Mouse (Mus musculus) Patski (cell line): ENCODE data around the gene Zscan18. TPM values are rescaled to one million over a fixed set of nuclear protein-coding genes. Genes with fewer than 3 reads are reported as not detected.

Experiments
- ATAC-seq: fragments of 100-300 bp; one replicate; pipeline ENCODE4 v1.8.0; 2021
- CTCF ChIA-PET: fragments of 350-600 bp; sonication (Branson Sonifier 250); formaldehyde crosslinking; loops from one replicate; lab custom pipeline; 2022; ENCODE audit warnings: inconsistent platforms; lab: Charles Lee
- POLR2A ChIA-PET: fragments of 350-600 bp; sonication (Branson Sonifier 250); formaldehyde crosslinking; loops from one replicate; lab custom pipeline; 2022; ENCODE audit warnings: antibody characterized with exemption, inconsistent platforms; lab: Charles Lee
- DNase-seq: peaks from one replicate; pipeline ENCODE4 v3.0.0-alpha.2; 2011; ENCODE audit warnings: low read depth, low spot score
- H3K27me3 ChIP-seq: fragments of 371-371 bp; one replicate; pipeline ENCODE4 v1.5.1; 2021
- CTCF ChIP-seq: fragments of 100-300 bp; IDR thresholded peaks from one replicate; pipeline ENCODE4 v1.5.1; 2021
- in situ Hi-C: fragments of 300-500 bp; cut with MboI; formaldehyde crosslinking; loops from 3 replicates; pipeline ENCODE4 v1.11.1; 2018; ENCODE audit warnings: low pct_unique_long_range_greater_than_20kb, mixed read lengths
- polyA plus RNA-seq: library from polyadenylated mRNA; unstranded; gene quantifications from one replicate; pipeline ENCODE4 v1.2.3, GENCODE M21; 2021

The Zscan18 gene
- polyA plus RNA-seq, 1 experiment from 2014 or later, result 1.0 TPM

GRCm38 (mm10) chr7:12788025-12788424 lies 15.4 kb downstream of the Zscan18 start:
- DNase-seq (no peak), ATAC-seq (no peak)
- H3K27me3 ChIP-seq, result no peaks in the 10 kb centered on the region
- CTCF ChIA-PET, result interaction anchor here (0.9 kb wide), 1 partner anchor 16 kb away, joined by 3 read pairs; no protein-coding TSS in a partner anchor
- TF ChIP-seq CTCF, result no peak
- in situ Hi-C loops, result no loop called here
- POLR2A ChIA-PET, result no interaction called here

DNA sequence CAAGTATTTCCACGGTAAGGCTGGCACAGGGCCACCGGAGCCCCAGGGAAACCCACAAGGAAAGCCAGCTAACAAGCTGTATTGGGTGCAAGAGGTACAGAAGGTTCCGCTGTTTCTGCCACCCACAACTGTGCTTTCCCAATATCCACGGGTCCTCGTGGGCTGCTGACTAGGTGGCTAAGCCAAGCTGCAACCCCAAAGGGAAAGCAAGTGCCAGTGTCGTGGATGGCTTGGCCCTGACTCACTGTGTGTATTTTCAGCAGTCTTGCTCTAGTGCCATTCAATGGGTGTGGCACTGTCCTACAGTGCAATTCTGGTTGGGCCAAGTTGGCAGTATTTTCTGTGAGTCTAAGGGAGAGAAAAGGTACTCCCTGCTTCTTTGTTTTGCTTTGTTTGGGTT lies 16.1 kb downstream of the Zscan18 start:
- ChIA-PET POLR2A (no interaction called here), CTCF (interaction anchor here (0.9 kb wide), 1 partner anchor 15 kb away, joined by 3 read pairs; no protein-coding TSS in a partner anchor)

GRCm38 (mm10) chr7:12780151-12780830 lies 23.1 kb downstream of the Zscan18 start:
- POLR2A ChIA-PET, result no interaction called here
- DNase-seq (no peak), ATAC-seq (peak; percentile 38)
- no peak for TF ChIP-seq CTCF
- CTCF ChIA-PET, result no interaction called here
- no peaks in the 10 kb centered on the region for H3K27me3 ChIP-seq
- in situ Hi-C loops, result no loop called here

More for the DNA sequence above, 16.1 kb downstream of the Zscan18 start:
- TF ChIP-seq CTCF, result no peak
- DNase-seq (peak; percentile 3), ATAC-seq (peak; percentile 81)
- in situ Hi-C loops, result no loop called here
- H3K27me3 ChIP-seq, result no peaks in the 10 kb centered on the region

GRCm38 (mm10) chr7:12779782-12780150 lies 23.7 kb downstream of the Zscan18 start:
- ATAC-seq, result no peak
- POLR2A ChIA-PET, result no interaction called here
- no peak for DNase-seq
- TF ChIP-seq CTCF, result no peak
- CTCF ChIA-PET, result no interaction called here
- in situ Hi-C loops, result no loop called here
- H3K27me3 ChIP-seq, result no peaks in the 10 kb centered on the region

- in situ Hi-C loops, result no loop called here
- TF ChIP-seq CTCF, result no peak
- ChIA-PET CTCF (no interaction called here), POLR2A (no interaction called here)
- H3K27me3 ChIP-seq, result no peaks in the 10 kb centered on the region
- DNase-seq (no peak), ATAC-seq (no peak)
Observed at GRCm38 (mm10) chr7:12779141-12779540, 24.3 kb downstream of the Zscan18 start.

GRCm38 (mm10) chr7:12774606-12775005 lies 28.8 kb downstream of the Zscan18 start:
- DNase-seq (no peak), ATAC-seq (no peak)
- in situ Hi-C loops, result no loop called here
- H3K27me3 ChIP-seq, result no peaks in the 10 kb centered on the region
- CTCF ChIA-PET, result no interaction called here
- TF ChIP-seq CTCF, result no peak
- POLR2A ChIA-PET, result interaction anchor here (0.6 kb wide), 1 partner anchor 240 kb away, joined by 5 read pairs; no protein-coding TSS in a partner anchor

GRCm38 (mm10) chr7:12774111-12774510 lies 29.3 kb downstream of the Zscan18 start:
- no peaks in the 10 kb centered on the region for H3K27me3 ChIP-seq
- no peak for DNase-seq
- in situ Hi-C loops, result no loop called here
- TF ChIP-seq CTCF, result no peak
- POLR2A ChIA-PET, result interaction anchor here (0.6 kb wide), 1 partner anchor 241 kb away, joined by 5 read pairs; no protein-coding TSS in a partner anchor
- no peak for ATAC-seq
- CTCF ChIA-PET, result no interaction called here

GRCm38 (mm10) chr7:12749431-12750198 lies 53.8 kb downstream of the Zscan18 start:
- no peak for TF ChIP-seq CTCF
- CTCF ChIA-PET, result no interaction called here
- POLR2A ChIA-PET, result no interaction called here
- no peaks in the 10 kb centered on the region for H3K27me3 ChIP-seq
- in situ Hi-C loops, result no loop called here
- DNase-seq (no peak), ATAC-seq (no peak)

DNA sequence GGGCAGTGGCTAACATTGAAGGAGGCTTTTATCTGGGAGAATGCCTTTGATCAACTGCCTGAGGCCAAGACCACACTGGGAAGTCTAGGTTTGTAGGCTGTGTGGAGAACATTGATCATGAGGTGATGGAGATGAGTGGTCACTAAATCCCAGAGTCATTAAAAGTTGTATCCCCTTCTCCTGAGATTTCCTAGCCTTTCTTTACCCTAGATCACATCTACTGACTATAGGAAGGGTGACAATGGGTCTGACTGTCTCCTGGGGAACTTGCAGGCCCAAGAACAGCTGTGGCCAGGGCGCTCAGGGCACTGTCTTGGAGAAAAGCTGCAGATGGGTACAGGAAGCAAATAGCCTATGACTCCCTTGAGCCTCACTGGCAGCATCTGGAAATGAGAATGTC lies 68.5 kb downstream of the Zscan18 start, which contains the start of gene Vmn2r56:
Gene Vmn2r56 (minus strand): TSS at position 101 of the 400 bp plus-strand sequence.
- DNase-seq (no peak), ATAC-seq (no peak)
- CTCF ChIA-PET, result no interaction called here
- in situ Hi-C loops, result no loop called here
- POLR2A ChIA-PET, result no interaction called here
- H3K27me3 ChIP-seq, result no peaks in the 10 kb centered on the region
- TF ChIP-seq CTCF, result no peak

Other genes with a start within 250 kb of the Zscan18 start
- under 0.01 TPM for gene Vmn2r53, start 194.8 kb downstream of the Zscan18 start, polyA plus RNA-seq
- gene Vmn2r54, start 163.3 kb downstream of the Zscan18 start, polyA plus RNA-seq, result not detected
- gene Vmn2r55, start 118.6 kb downstream of the Zscan18 start, polyA plus RNA-seq, result not detected
- gene Vmn2r56, start 68.6 kb downstream of the Zscan18 start, polyA plus RNA-seq, result not detected
- 6.1 TPM for gene Zfp329, start 15.2 kb upstream of the Zscan18 start, polyA plus RNA-seq
- gene Zfp110, start 31.1 kb upstream of the Zscan18 start, polyA plus RNA-seq, result 8.1 TPM
- gene Zfp128, start 77.5 kb upstream of the Zscan18 start, polyA plus RNA-seq, result 6.0 TPM
- 15.7 TPM for gene Zscan22, start 94.2 kb upstream of the Zscan18 start, polyA plus RNA-seq
- 905 TPM for gene Rps5, start 118.7 kb upstream of the Zscan18 start, polyA plus RNA-seq
- 0.47 TPM for gene Rnf225, start 123.8 kb upstream of the Zscan18 start, polyA plus RNA-seq
- gene Zfp324, start 162.2 kb upstream of the Zscan18 start, polyA plus RNA-seq, result 7.9 TPM
- 5.9 TPM for gene Zfp446, start 174.2 kb upstream of the Zscan18 start, polyA plus RNA-seq
- 0.26 TPM for gene Slc27a5, start 194.6 kb upstream of the Zscan18 start, polyA plus RNA-seq
- gene Trim28, start 195.5 kb upstream of the Zscan18 start, polyA plus RNA-seq, result 447 TPM
- 21.8 TPM for gene Zbtb45, start 206.4 kb upstream of the Zscan18 start, polyA plus RNA-seq
- 215 TPM for gene Chmp2a, start 231.2 kb upstream of the Zscan18 start, polyA plus RNA-seq
- gene Ube2m, start 234.6 kb upstream of the Zscan18 start, polyA plus RNA-seq, result 222 TPM